Mouse (Mus musculus): ENCODE measurements at regions not wholly inside any gene's neighbourhood (a gene's known extent, or its start where the extent isn't known, plus 50 kb on each side); places are given as distances from the start of the nearest gene placed in this dataset.

DNA sequence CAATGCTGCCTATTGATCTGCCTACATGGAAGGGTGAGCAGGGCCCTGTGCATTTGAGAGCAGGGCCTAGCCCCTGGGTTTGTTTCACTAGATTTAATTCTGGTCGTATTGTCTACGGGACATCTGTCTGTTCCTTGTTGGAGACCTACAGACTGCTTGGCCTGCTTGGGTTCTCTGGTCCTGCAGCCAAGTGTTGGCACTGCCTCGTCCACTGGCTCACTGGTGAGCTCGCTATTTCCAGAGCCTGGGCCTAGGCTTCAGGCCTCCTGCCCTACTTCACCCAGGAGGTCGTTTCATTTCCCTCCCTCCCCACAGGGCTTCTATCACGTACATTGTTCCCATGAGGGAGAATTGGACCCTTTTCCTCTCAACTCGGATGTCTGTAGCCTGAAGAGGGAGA lies 62.2 kb upstream of the Blcap start:
- no peak for DNase-seq

DNA sequence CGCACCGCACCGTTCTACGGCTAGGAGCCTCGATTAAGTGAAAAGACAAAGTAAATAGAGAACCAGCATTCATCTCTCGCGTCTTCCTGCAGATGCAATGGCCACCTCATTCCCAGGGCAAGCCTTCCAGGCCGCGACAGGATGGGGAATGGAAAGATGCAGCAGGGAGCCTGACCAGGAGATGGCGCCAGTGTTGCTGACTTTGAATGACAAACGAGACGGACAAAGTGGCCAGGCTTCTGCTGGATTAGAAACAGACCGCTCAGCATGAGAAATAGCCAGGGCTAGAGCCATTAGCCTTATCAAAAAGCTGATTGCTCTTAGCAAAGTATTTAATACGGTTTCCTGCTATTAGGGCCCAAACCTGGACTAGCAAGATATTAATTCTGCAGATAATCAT lies 64.6 kb upstream of the Blcap start:
- peak; percentile 80 for DNase-seq

DNA sequence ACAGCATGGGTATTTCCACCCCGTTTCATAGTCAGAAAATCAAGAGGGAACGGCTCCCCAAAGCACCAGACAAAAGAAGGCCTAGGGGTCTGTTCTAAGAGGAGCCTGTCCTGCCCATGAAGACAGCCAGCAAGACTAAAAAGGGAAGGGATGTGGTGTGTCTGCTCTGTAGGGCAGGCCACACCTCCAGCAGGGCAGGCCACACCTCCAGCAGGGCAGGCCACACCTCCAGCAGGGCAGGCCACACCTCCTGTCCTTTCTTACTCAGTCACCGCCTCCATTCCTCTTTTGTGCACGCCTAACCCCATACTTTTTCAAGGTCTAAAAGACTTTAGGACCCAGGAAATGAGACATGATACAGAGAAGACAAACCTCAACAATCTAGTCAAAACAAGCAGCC lies 69.8 kb upstream of the Blcap start:
- no peak for DNase-seq

DNA sequence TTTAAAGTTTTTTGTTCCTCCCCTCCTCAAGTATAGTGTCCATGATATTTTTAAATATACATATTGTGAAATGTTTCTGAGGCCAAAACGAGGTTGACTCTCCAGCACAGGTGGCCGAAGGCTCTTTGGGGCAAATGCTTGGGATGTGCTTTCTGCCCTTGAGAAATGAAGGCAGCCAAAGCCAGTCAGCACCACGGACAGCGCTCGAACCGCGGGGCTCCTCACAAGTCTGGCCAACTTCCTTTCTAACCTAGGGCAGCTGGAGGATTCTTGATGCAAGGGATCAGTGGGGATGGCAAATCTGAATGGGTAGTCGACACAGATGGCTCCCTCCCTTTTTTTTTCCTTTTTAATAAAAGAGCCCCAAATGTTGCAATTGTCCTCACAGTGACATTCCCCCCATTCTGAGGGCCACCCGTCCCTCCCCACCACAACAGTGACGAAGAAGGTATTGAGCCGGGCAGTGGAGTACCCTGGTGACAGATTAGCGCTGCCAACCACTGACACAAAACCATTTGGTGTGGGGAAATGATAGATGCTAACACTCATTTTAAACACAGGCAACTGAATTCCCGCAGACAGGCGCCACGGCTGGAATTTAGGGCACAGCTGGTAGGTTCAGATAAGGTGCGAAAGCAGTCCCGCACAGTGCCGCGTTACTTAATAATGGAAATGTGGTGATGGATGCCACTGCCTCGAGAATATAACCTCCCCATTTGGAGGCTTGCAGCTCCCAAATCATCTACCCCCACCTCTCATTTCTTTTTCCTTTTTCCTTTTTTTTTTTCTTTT lies 73.4 kb upstream of the Ctnnbl1 start:
- DNase-seq, result no peak

DNA sequence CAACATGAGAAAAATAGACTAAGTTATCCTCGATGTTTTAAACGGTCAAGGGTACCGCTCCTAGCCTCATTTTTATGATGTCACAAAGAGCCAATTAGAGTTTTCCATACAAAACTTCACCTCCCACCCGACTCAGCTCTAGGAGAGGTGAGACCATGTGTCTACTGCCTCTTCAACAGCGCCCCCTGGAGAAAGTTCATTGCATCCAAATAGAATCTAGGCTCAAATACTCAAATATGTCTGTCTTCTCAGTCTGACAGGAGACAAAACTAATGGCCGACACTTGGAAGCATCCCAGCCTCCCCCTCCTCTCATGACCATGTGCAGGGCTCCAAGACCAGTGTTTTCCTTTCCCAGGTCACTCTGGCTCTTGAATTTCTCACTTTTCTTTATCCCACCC lies 72.7 kb upstream of the Ctnnbl1 start:
- no peak for DNase-seq

DNA sequence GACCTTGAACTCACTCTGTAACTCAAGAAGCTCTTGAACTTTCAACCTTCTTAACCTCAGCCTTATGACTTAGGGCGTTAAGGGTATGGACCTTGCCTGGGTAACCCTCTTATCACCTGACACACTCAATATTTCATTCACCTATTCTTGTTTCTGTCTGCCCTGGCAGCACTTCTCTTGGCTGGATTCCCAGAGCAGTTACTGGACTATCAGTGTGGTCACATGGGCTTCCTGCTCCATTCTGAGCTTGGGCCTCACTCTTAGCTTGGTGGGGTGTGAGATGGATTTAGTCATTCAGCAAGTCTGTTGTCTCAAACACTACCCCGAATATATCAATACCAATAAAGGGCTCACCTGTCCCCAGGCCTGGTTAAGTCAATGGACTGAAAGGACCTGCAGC lies 67.0 kb upstream of the Ctnnbl1 start:
- no peak for DNase-seq

DNA sequence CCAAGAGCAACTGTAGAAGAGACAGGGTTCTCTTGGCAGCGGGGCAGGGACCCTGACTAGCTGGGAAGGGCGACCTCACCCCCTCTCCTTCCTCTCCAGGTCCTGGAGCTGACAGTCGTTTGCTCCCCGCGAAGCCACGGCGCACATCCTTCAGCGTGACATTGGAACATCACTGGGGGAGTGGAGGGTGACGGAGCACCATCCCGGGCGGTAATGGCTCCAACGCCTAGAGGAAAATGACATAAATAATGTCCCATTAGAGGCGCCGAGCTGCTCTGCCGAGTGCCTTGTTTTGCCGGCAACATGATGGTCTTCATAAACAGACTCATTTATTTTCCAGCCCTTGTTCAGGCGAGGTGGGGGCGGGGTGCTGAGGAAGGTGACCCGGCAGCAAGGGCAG lies 62.3 kb upstream of the Ctnnbl1 start:
- no peak for DNase-seq

DNA sequence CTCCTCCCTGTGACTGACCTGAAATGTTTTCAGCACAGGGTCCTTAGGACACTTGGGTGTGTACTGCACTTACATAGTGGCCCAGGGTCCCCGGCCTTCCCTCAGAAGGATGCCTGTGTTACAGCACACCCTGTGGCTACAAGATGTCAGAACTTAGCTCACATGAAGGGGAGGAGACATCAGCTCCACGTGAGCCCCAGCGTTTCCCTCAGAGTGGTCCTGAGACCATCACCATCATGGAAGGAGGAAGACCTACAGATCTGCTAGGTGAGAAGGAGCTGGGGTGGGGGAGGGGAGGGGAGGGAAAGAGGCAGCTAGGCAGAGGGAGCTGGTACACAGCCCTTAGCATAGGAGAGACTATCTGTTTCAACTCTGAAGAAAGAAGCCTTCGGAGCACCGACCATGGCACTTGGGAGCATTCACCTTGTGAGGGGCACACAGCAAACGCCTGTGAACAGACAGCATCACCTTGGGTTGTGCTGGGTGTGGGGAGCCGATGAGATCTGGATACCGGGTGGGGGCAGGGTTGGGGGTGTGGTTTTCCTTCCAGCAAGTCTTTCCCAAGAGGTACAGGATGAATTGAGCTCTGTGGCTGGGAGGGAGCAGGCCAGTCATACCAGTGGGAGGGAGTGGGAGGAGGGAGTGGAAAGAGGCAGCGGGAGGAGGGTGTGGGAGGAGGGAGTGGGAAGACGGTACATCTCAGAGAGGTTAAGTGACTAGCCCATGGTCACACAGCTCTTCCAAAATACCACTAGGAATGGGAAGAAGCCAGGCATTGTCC lies 60.6 kb upstream of the Ctnnbl1 start:
- DNase-seq, result no peak

- DNase-seq, result peak; percentile 41
Measured at GRCm38 (mm10) chr2:157677262-157677661, 59.9 kb upstream of the Ctnnbl1 start.

DNA sequence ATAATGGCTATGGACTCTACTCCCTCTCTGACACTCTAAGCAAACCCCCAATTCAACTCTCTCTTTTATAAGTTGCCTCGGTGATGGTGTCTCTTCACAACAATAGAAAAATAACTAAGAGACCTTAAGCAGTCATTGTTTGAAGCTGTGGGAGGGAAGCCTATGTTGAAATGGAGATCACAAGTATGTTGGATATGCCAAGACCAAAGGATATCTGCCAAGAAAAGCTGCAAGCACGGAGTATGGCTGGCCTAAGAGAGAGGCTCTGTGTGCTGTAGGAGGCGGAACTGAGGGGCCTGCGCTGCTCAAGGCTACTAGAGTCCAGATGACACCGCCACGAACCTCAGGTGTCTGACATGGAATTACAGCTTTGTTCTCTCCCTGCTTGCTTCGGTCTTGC lies 55.3 kb upstream of the Ctnnbl1 start:
- no peak for DNase-seq
